Mouse (Mus musculus): ENCODE data around the gene Cdk14. TPM values are rescaled to one million over a fixed set of nuclear protein-coding genes. Genes with fewer than 3 reads are reported as not detected.
A peak's percentile ranks its signal among the peaks of the same experiment; 100 is the strongest.

Gene Cdk14
- polyA plus RNA-seq, 1 experiment from 2014 or later, result 29.9 TPM

- Histone ChIP-seq H3K27ac (replicated peaks; ENCODE audit: low read depth, low read length) (no peak overlapping the region), H3K4me2 (ENCODE audit: low read depth, low read length) (no peak overlapping the region), H3K27me3 (ENCODE audit: control insufficient read depth, insufficient read depth, low read length) (no peaks in the 10 kb centered on the region), H3K4me3 (ENCODE audit: low read depth, low read length) (no peak overlapping the region), H3K36me3 (replicated peaks; ENCODE audit: control insufficient read depth, insufficient read depth, low read depth, low read length) (no peaks in the 10 kb centered on the region), H3K4me1 (ENCODE audit: control insufficient read depth, insufficient read depth, low read length) (no peaks in the 10 kb centered on the region), H3K9me3 (replicated peaks; ENCODE audit: control insufficient read depth, low read length) (no peaks in the 10 kb centered on the region), H3K9ac (replicated peaks; ENCODE audit: low read length) (no peak overlapping the region)
- WGBS, result 83% methylated on average over 2 of the region's 2 CpGs
- DNase-seq (ENCODE audit: low spot score), result no peak
- ATAC-seq (replicated peaks; ENCODE audit: insufficient number of reproducible peaks, low FRiP score, low TSS enrichment, low read depth), result no peak
These were observed 119.1 kb downstream of the Cdk14 start for GRCm38 (mm10) chr5:5300998-5301397.

DNA sequence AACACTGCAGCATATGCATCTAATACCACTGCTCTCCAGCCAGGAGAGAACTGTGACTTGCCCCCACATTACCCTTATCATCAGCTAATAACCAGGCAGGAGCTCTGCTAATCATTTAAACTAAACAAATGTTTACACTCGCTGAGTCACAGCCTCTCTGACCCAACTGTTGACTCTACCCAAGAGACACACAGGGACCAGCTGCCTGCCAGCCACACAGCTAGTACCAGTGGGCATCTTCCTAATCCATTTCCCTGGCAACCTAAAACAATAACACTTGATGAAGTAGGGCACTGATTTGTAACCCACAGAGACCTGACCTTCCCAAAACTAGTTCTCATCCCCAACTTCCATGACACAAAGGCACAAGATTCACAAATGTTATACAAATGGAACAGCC is 119.8 kb downstream of the Cdk14 start:
- Histone ChIP-seq H3K4me2 (ENCODE audit: low read depth, low read length) (no peak overlapping the region), H3K4me1 (ENCODE audit: control insufficient read depth, insufficient read depth, low read length) (no peaks in the 10 kb centered on the region), H3K9ac (replicated peaks; ENCODE audit: low read length) (no peak overlapping the region), H3K36me3 (replicated peaks; ENCODE audit: control insufficient read depth, insufficient read depth, low read depth, low read length) (no peaks in the 10 kb centered on the region), H3K27ac (replicated peaks; ENCODE audit: low read depth, low read length) (no peak overlapping the region), H3K4me3 (ENCODE audit: low read depth, low read length) (no peak overlapping the region), H3K27me3 (ENCODE audit: control insufficient read depth, insufficient read depth, low read length) (no peaks in the 10 kb centered on the region), H3K9me3 (replicated peaks; ENCODE audit: control insufficient read depth, low read length) (no peaks in the 10 kb centered on the region)
- ATAC-seq (replicated peaks; ENCODE audit: insufficient number of reproducible peaks, low FRiP score, low TSS enrichment, low read depth) (no peak), DNase-seq (ENCODE audit: low spot score) (no peak)
- WGBS, result 59% methylated on average over 1 of the region's 1 CpGs

DNA sequence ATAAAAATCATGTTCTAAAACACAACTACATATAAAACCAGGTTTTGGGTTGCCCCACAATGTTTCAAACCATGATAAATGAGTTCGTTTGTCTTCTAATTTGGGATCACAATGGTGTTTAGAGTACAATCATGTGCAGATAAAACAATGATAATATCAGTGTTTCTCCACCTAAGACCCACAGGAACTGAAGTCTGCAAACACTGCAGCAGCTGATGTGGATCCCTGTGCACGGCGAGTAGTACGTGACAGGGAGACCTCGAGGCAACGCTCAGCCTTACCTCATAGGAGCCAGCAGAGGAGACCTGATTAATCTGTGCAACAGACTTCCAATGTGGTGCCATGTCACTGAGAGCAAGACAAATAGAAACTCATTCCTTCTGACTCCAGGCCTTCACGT is 122.9 kb downstream of the Cdk14 start:
- DNase-seq (ENCODE audit: low spot score), result no peak
- no peak for ATAC-seq (replicated peaks; ENCODE audit: insufficient number of reproducible peaks, low FRiP score, low TSS enrichment, low read depth)
- no peaks in the 10 kb centered on the region for H3K9me3 ChIP-seq (replicated peaks; ENCODE audit: control insufficient read depth, low read length)
- no peak overlapping the region for H3K4me3 ChIP-seq (ENCODE audit: low read depth, low read length)
- no peak overlapping the region for H3K27ac ChIP-seq (replicated peaks; ENCODE audit: low read depth, low read length)
- H3K4me2 ChIP-seq (ENCODE audit: low read depth, low read length), result no peak overlapping the region
- WGBS, result 88% methylated on average over 7 of the region's 7 CpGs
- H3K36me3 ChIP-seq (replicated peaks; ENCODE audit: control insufficient read depth, insufficient read depth, low read depth, low read length), result no peaks in the 10 kb centered on the region
- H3K27me3 ChIP-seq (ENCODE audit: control insufficient read depth, insufficient read depth, low read length), result no peaks in the 10 kb centered on the region
- no peak overlapping the region for H3K9ac ChIP-seq (replicated peaks; ENCODE audit: low read length)
- H3K4me1 ChIP-seq (ENCODE audit: control insufficient read depth, insufficient read depth, low read length), result no peaks in the 10 kb centered on the region

GRCm38 (mm10) chr5:5296773-5297172 is 123.3 kb downstream of the Cdk14 start:
- H3K4me1 ChIP-seq (ENCODE audit: control insufficient read depth, insufficient read depth, low read length), result no peaks in the 10 kb centered on the region
- ATAC-seq (replicated peaks; ENCODE audit: insufficient number of reproducible peaks, low FRiP score, low TSS enrichment, low read depth) (no peak), DNase-seq (ENCODE audit: low spot score) (no peak)
- H3K27ac ChIP-seq (replicated peaks; ENCODE audit: low read depth, low read length), result no peak overlapping the region
- no peak overlapping the region for H3K4me3 ChIP-seq (ENCODE audit: low read depth, low read length)
- no peak overlapping the region for H3K4me2 ChIP-seq (ENCODE audit: low read depth, low read length)
- no peaks in the 10 kb centered on the region for H3K27me3 ChIP-seq (ENCODE audit: control insufficient read depth, insufficient read depth, low read length)
- no peak overlapping the region for H3K9ac ChIP-seq (replicated peaks; ENCODE audit: low read length)
- no peaks in the 10 kb centered on the region for H3K9me3 ChIP-seq (replicated peaks; ENCODE audit: control insufficient read depth, low read length)
- H3K36me3 ChIP-seq (replicated peaks; ENCODE audit: control insufficient read depth, insufficient read depth, low read depth, low read length), result no peaks in the 10 kb centered on the region

GRCm38 (mm10) chr5:5292830-5293542 is 127.1 kb downstream of the Cdk14 start:
- 89% methylated on average over 8 of the region's 8 CpGs for WGBS
- Histone ChIP-seq H3K27me3 (ENCODE audit: control insufficient read depth, insufficient read depth, low read length) (no peaks in the 10 kb centered on the region), H3K27ac (replicated peaks; ENCODE audit: low read depth, low read length) (no peak overlapping the region), H3K4me3 (ENCODE audit: low read depth, low read length) (no peak overlapping the region), H3K4me1 (ENCODE audit: control insufficient read depth, insufficient read depth, low read length) (no peaks in the 10 kb centered on the region), H3K36me3 (replicated peaks; ENCODE audit: control insufficient read depth, insufficient read depth, low read depth, low read length) (no peaks in the 10 kb centered on the region), H3K4me2 (ENCODE audit: low read depth, low read length) (no peak overlapping the region), H3K9ac (replicated peaks; ENCODE audit: low read length) (no peak overlapping the region), H3K9me3 (replicated peaks; ENCODE audit: control insufficient read depth, low read length) (no peaks in the 10 kb centered on the region)
- DNase-seq (ENCODE audit: low spot score) (no peak), ATAC-seq (replicated peaks; ENCODE audit: insufficient number of reproducible peaks, low FRiP score, low TSS enrichment, low read depth) (no peak)

DNA sequence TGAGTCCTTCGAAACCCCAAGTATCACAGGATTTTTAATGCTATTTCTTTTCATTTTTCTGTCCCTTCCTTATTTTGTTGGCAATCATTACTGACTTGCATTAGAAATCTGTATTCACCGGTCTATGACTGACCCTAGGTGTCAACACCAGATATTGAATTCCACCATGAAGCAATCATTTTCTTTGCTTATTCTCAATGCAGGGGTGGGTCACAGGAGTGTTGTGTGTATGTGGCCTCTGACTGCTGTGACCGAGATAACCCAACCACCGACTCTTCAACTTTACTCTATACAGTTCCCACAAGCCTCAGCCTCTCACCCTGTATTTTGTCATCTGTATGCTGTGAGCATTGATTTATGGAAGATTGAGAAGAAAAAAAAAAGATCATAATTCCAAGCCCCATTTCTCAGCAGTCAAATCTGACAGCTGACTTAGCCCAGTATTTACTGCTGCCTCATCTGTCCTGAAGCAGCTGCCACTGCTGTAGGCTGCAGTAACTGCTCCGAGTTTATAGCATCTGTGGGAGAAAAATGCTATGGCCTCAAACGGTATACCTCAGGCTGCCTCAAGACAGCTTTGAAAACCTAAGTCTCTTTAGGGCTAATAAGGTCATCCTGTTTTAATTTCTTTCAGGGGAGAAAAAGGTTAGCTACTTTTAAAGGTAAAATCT is 128.7 kb downstream of the Cdk14 start:
- WGBS, result 72% methylated on average over 6 of the region's 6 CpGs
- no peak for ATAC-seq (replicated peaks; ENCODE audit: insufficient number of reproducible peaks, low FRiP score, low TSS enrichment, low read depth)

GRCm38 (mm10) chr5:5290714-5291113 is 129.4 kb downstream of the Cdk14 start:
- WGBS, result 59% methylated on average over 4 of the region's 4 CpGs
- H3K4me2 ChIP-seq (ENCODE audit: low read depth, low read length), result no peak overlapping the region
- H3K4me1 ChIP-seq (ENCODE audit: control insufficient read depth, insufficient read depth, low read length), result no peaks in the 10 kb centered on the region
- H3K27me3 ChIP-seq (ENCODE audit: control insufficient read depth, insufficient read depth, low read length), result no peaks in the 10 kb centered on the region
- no peaks in the 10 kb centered on the region for H3K9me3 ChIP-seq (replicated peaks; ENCODE audit: control insufficient read depth, low read length)
- H3K4me3 ChIP-seq (ENCODE audit: low read depth, low read length), result no peak overlapping the region
- H3K36me3 ChIP-seq (replicated peaks; ENCODE audit: control insufficient read depth, insufficient read depth, low read depth, low read length), result no peaks in the 10 kb centered on the region
- no peak overlapping the region for H3K27ac ChIP-seq (replicated peaks; ENCODE audit: low read depth, low read length)
- DNase-seq (ENCODE audit: low spot score) (peak; percentile 17), ATAC-seq (replicated peaks; ENCODE audit: insufficient number of reproducible peaks, low FRiP score, low TSS enrichment, low read depth) (0 out of 2 replicates have a peak, but pooled peaks have one; percentile 44)
- no peak overlapping the region for H3K9ac ChIP-seq (replicated peaks; ENCODE audit: low read length)

More for the DNA sequence above, 128.7 kb downstream of the Cdk14 start:
- Histone ChIP-seq H3K36me3 (replicated peaks; ENCODE audit: control insufficient read depth, insufficient read depth, low read depth, low read length) (no peaks in the 10 kb centered on the region), H3K4me3 (ENCODE audit: low read depth, low read length) (no peak overlapping the region), H3K27ac (replicated peaks; ENCODE audit: low read depth, low read length) (no peak overlapping the region), H3K27me3 (ENCODE audit: control insufficient read depth, insufficient read depth, low read length) (no peaks in the 10 kb centered on the region), H3K4me1 (ENCODE audit: control insufficient read depth, insufficient read depth, low read length) (no peaks in the 10 kb centered on the region), H3K4me2 (ENCODE audit: low read depth, low read length) (no peak overlapping the region), H3K9ac (replicated peaks; ENCODE audit: low read length) (no peak overlapping the region), H3K9me3 (replicated peaks; ENCODE audit: control insufficient read depth, low read length) (no peaks in the 10 kb centered on the region)
- DNase-seq (ENCODE audit: low spot score), result no peak

DNA sequence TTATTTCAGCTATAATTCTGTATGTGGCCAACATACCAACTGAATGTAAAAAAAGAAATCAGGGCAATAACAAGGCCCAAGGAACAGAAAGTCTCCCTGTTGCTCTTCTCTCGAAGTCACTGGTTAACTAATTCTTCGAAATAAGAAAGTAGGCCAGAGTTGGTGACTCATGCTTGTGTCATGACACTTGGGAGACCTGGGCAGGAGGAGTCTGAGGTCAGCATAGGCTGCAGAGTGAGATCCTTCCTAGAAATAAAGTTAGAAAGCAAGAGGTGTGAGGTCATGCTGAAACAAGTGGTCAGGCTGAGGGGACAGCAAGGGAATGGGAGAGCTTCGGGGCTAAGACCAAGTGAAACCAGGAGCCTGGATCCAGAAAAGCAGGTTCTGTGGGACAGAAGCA is 134.2 kb downstream of the Cdk14 start:
- WGBS, result 83% methylated on average over 3 of the region's 3 CpGs
- H3K4me1 ChIP-seq (ENCODE audit: control insufficient read depth, insufficient read depth, low read length), result no peaks in the 10 kb centered on the region
- ATAC-seq (replicated peaks; ENCODE audit: insufficient number of reproducible peaks, low FRiP score, low TSS enrichment, low read depth) (no peak), DNase-seq (ENCODE audit: low spot score) (no peak)
- no peaks in the 10 kb centered on the region for H3K36me3 ChIP-seq (replicated peaks; ENCODE audit: control insufficient read depth, insufficient read depth, low read depth, low read length)
- H3K9me3 ChIP-seq (replicated peaks; ENCODE audit: control insufficient read depth, low read length), result no peaks in the 10 kb centered on the region
- no peak overlapping the region for H3K4me3 ChIP-seq (ENCODE audit: low read depth, low read length)
- no peaks in the 10 kb centered on the region for H3K27me3 ChIP-seq (ENCODE audit: control insufficient read depth, insufficient read depth, low read length)
- H3K9ac ChIP-seq (replicated peaks; ENCODE audit: low read length), result no peak overlapping the region
- H3K27ac ChIP-seq (replicated peaks; ENCODE audit: low read depth, low read length), result no peak overlapping the region
- no peak overlapping the region for H3K4me2 ChIP-seq (ENCODE audit: low read depth, low read length)

Data from embryonic facial prominence, embryonic 11.5 days (tissue).